22 mouse cellular contexts compared by ENCODE assay signal in the genomic region with DNA sequence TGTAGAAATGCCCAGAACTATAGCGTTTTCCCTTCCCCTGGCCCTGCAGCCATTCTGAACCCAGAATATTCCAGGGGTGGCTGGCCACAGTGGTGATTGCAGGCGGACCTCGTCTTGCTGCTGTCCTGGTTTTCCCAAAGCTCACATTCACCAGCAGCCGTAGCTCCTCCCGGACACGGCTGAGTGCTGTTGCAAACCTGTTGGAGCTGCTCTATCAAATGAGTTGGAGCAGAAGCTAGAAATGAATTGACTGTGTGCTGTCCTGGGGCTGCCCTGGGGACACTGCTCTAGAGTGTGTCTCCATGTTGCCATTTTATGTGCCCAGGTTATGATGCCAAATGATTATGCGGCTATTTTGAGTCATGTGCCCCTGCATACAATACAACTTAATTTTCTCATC.
DNase-seq lines count a peak whose midpoint lies in the region; ATAC-seq lines count a peak whose summit lies in the region.
"Had no signal": no experiment of that assay in that cellular context is flagged by ENCODE, and none has a peak within 500 bp of the region (broad histone marks: within the 10 kb centered on the region; RNA-seq: fewer than 3 reads in every experiment).

No protein-coding gene starts in this region.

- DNase-seq in kidney, adult 8-10 months: no peak
- DNase-seq in limb, embryonic 10.5 days (ENCODE audit: low spot score): no peak
- DNase-seq in retina, postnatal 1 day: no peak
- DNase-seq: adrenal gland, adult 2 months; adrenal gland, postnatal 14 days; cerebellum, adult 11 months; cerebellum, adult 2 months; cerebellum, adult 9-11 months; cerebellum, postnatal 25 days; forebrain, postnatal 0 days; gastrocnemius, adult 2 months; gastrocnemius, postnatal 14 days; heart, adult 11 months had no signal

- H3K36me3 ChIP-seq in kidney, embryonic 15.5 days: peaks cover 11% of the 10 kb centered on the region
- H3K36me3 ChIP-seq in limb, embryonic 15.5 days: peaks cover 6% of the 10 kb centered on the region; the same call in 1 of the 2 replicates
- H3K36me3 ChIP-seq in limb, embryonic 10.5 days: 0 out of 2 replicates have a peak, but pooled peaks cover 4% of the 10 kb centered on the region
- no peaks in the 10 kb centered on the region for H3K36me3 ChIP-seq in stomach, embryonic 16.5 days (ENCODE audit: control insufficient read depth, insufficient read depth, low read length)
- H3K36me3 ChIP-seq: embryonic facial prominence, embryonic 12.5 days; embryonic facial prominence, embryonic 15.5 days had no signal

- H3K9ac ChIP-seq in kidney, embryonic 15.5 days: no peak overlapping the region
- H3K9ac ChIP-seq in limb, embryonic 15.5 days: no peak overlapping the region
- H3K9ac ChIP-seq in stomach, embryonic 16.5 days (ENCODE audit: low read length): no peak overlapping the region
- H3K9ac ChIP-seq: embryonic facial prominence, embryonic 12.5 days; embryonic facial prominence, embryonic 15.5 days; forebrain, postnatal 0 days; hindbrain, embryonic 14.5 days had no signal

- no peak overlapping the region for H3K4me2 ChIP-seq in kidney, embryonic 15.5 days
- no peak overlapping the region for H3K4me2 ChIP-seq in limb, embryonic 15.5 days
- no peak overlapping the region for H3K4me2 ChIP-seq in stomach, embryonic 16.5 days (ENCODE audit: low read depth, low read length)
- H3K4me2 ChIP-seq: embryonic facial prominence, embryonic 12.5 days; embryonic facial prominence, embryonic 15.5 days; heart, embryonic 11.5 days; hindbrain, embryonic 14.5 days had no signal

- peaks cover 39% of the 10 kb centered on the region for H3K4me1 ChIP-seq in kidney, embryonic 15.5 days
- H3K4me1 ChIP-seq in limb, embryonic 15.5 days: peaks cover 26% of the 10 kb centered on the region
- peaks cover 43% of the 10 kb centered on the region for H3K4me1 ChIP-seq in limb, embryonic 10.5 days
- peaks cover 12% of the 10 kb centered on the region for H3K4me1 ChIP-seq in stomach, embryonic 16.5 days (ENCODE audit: control insufficient read depth, insufficient read depth, low read length)

- H3K9me3 ChIP-seq in kidney, embryonic 15.5 days (replicated peaks): no peaks in the 10 kb centered on the region
- H3K9me3 ChIP-seq in limb, embryonic 15.5 days: no peaks in the 10 kb centered on the region
- H3K9me3 ChIP-seq in limb, embryonic 10.5 days (replicated peaks): no peaks in the 10 kb centered on the region
- no peaks in the 10 kb centered on the region for H3K9me3 ChIP-seq in stomach, embryonic 16.5 days (replicated peaks; ENCODE audit: control insufficient read depth, low read length)
- H3K9me3 ChIP-seq: embryonic facial prominence, embryonic 12.5 days; embryonic facial prominence, embryonic 15.5 days had no signal

- ATAC-seq in kidney, embryonic 15.5 days (replicated peaks; ENCODE audit: low FRiP score): 0 out of 2 replicates have a peak, but pooled peaks have one; percentile 52
- ATAC-seq in limb, embryonic 15.5 days (ENCODE audit: insufficient number of reproducible peaks, low FRiP score, low TSS enrichment, low read depth): no peak
- no peak for ATAC-seq in stomach, embryonic 16.5 days (ENCODE audit: insufficient read depth, low FRiP score)
- ATAC-seq: CD4-positive, CD25-positive, alpha-beta regulatory T cell, adult 4 months; forebrain, embryonic 14.5 days; forebrain, postnatal 0 days had no signal

- H3K27ac ChIP-seq in kidney, embryonic 15.5 days: peak overlapping the region; percentile 48
- 0 out of 2 replicates have a peak overlapping the region, but pooled peaks have one; percentile 43 for H3K27ac ChIP-seq in limb, embryonic 15.5 days
- H3K27ac ChIP-seq in limb, embryonic 10.5 days: no peak overlapping the region
- peak overlapping the region; percentile 41; the same call in 1 of the 2 replicates for H3K27ac ChIP-seq in stomach, embryonic 16.5 days (ENCODE audit: low read length)
- H3K27ac ChIP-seq: embryonic facial prominence, embryonic 12.5 days; embryonic facial prominence, embryonic 15.5 days; gastrocnemius, adult 2 months; hindbrain, embryonic 14.5 days had no signal

- H3K27me3 ChIP-seq in kidney, embryonic 15.5 days: no peaks in the 10 kb centered on the region
- no peaks in the 10 kb centered on the region for H3K27me3 ChIP-seq in limb, embryonic 15.5 days
- H3K27me3 ChIP-seq in limb, embryonic 10.5 days (ENCODE audit: low read depth, poor library complexity, severe bottlenecking): no peaks in the 10 kb centered on the region
- H3K27me3 ChIP-seq in stomach, embryonic 16.5 days (ENCODE audit: control insufficient read depth, insufficient read depth, low read length): no peaks in the 10 kb centered on the region
- H3K27me3 ChIP-seq: embryonic facial prominence, embryonic 12.5 days; embryonic facial prominence, embryonic 15.5 days had no signal

- WGBS in kidney, embryonic 15.5 days: 52% methylated on average over 7 of the region's 7 CpGs
- WGBS in limb, embryonic 15.5 days: 85% methylated on average over 7 of the region's 7 CpGs
- 96% methylated on average over 7 of the region's 7 CpGs for WGBS in limb, embryonic 10.5 days
- 84% methylated on average over 7 of the region's 7 CpGs for WGBS in stomach, embryonic 16.5 days

- H3K4me3 ChIP-seq in kidney, embryonic 15.5 days (replicated peaks): no peak overlapping the region
- no peak overlapping the region for H3K4me3 ChIP-seq in limb, embryonic 15.5 days
- no peak overlapping the region for H3K4me3 ChIP-seq in limb, embryonic 10.5 days
- no peak overlapping the region for H3K4me3 ChIP-seq in stomach, embryonic 16.5 days (replicated peaks; ENCODE audit: low read length)
- H3K4me3 ChIP-seq: embryonic facial prominence, embryonic 12.5 days; embryonic facial prominence, embryonic 15.5 days; gastrocnemius, adult 2 months had no signal
